Mouse (Mus musculus) heart, postnatal 0 days (tissue): ENCODE measurements around the gene Naa25.

ENCODE experiments used
- CTCF ChIP-seq: IDR thresholded peaks from 2 replicates; pipeline ENCODE4 v1.5.1; 2016; ENCODE audit warnings: antibody characterized with exemption, control low read depth, low read depth
- EP300 ChIP-seq: IDR thresholded peaks from 2 replicates; pipeline ENCODE4 v1.6.1; 2016; ENCODE audit warnings: antibody characterized with exemption, low read depth

DNA sequence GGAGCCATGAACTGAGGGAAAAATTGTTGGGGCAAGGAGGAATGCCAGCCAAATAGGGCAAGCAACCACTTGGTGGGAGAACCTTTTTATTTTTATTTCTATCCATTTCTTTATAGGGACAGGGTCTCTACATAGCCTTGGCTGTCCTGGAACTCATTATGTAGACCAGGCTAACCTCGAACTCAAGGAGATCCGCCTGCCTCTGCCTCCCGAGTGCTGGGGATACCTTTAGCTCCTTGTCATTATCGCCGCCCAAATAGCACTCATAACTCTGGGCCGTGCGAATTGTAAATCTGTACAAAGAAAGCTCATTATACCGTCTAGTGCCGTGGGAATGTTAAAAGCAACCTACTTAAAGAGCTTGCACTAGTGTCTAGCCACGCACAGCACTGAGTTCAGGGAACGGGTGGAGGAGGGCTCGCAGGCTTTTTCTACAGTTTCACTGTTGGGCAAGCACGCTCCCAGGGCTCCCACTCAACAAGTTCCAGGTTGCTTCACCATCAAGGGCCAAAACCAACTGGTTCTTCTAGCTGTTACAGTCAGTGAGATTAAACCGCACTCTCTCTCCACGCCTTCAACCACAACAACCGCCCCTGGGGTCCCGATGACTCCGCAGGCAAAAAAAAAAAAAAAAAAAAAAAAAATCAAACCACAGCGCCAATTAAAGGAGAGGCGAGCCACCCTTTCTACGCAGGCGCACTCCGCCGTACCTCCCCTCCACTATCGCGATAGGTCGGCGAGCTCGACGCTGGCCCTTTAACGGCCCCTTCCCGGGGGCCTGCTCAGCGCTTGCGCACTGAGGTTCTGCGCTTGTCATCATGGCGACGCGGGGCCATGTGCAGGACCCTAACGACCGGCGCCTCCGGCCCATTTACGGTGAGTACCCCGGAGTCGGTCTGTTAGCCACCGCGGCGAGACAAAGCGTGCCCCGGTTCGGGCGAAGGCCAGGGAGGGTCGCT is at the start of gene Naa25:
- TF ChIP-seq EP300 = peak; percentile 47; the same call in 1 of the 2 replicates
- TF ChIP-seq CTCF = no peak
